Mouse (Mus musculus) heart, embryonic 15.5 days (tissue): ENCODE measurements around the gene Lmod2. TPM values are rescaled to one million over a fixed set of nuclear protein-coding genes. Genes with fewer than 3 reads are reported as not detected.

Experiments used
- ATAC-seq: fragments of 200-750 bp; cut with Nextera tagmentation; replicated peaks from 2 replicates; pipeline ENCODE4 v1.8.0; 2017; ENCODE audit warnings: low read depth, moderate TSS enrichment; ENCODE audit not compliant: insufficient number of reproducible peaks, insufficient read depth, low FRiP score
- H3K27ac ChIP-seq: fragments of 300-500 bp; sonication (generic); 2 replicates; pipeline ENCODE4 v1.5.1; 2015; ENCODE audit warnings: mild to moderate bottlenecking, inconsistent platforms
- H3K27me3 ChIP-seq: fragments of 300-500 bp; sonication (generic); 2 replicates; pipeline ENCODE4 v1.6.1; 2015; ENCODE audit warnings: inconsistent platforms
- H3K36me3 ChIP-seq: fragments of 300-500 bp; sonication (generic); 2 replicates; pipeline ENCODE4 v1.6.1; 2015; ENCODE audit warnings: mild to moderate bottlenecking, inconsistent platforms
- H3K4me1 ChIP-seq: fragments of 300-500 bp; sonication (generic); replicated peaks from 2 replicates; pipeline ENCODE4 v1.6.1; 2015; ENCODE audit warnings: inconsistent platforms
- H3K4me2 ChIP-seq: fragments of 300-500 bp; sonication (generic); 2 replicates; pipeline ENCODE4 v1.6.1; 2015; ENCODE audit warnings: inconsistent platforms, mild to moderate bottlenecking, moderate library complexity
- H3K4me3 ChIP-seq: fragments of 300-500 bp; sonication (generic); 2 replicates; pipeline ENCODE4 v1.5.1; 2015; ENCODE audit warnings: mild to moderate bottlenecking, inconsistent platforms
- H3K9ac ChIP-seq: fragments of 300-500 bp; sonication (generic); 2 replicates; pipeline ENCODE4 v1.6.1; 2015; ENCODE audit warnings: mild to moderate bottlenecking, inconsistent platforms
- H3K9me3 ChIP-seq: fragments of 300-500 bp; sonication (generic); replicated peaks from 2 replicates; pipeline ENCODE4 v1.6.1; 2016; ENCODE audit warnings: inconsistent platforms
- WGBS: fragments of 180-500 bp; shearing (Covaris S2); methylation state at CpG from one replicate; pipeline ENCODE4 v1.1.7; 2015; ENCODE audit warnings: mixed read lengths; 5-methylcytosine and 5-hydroxymethylcytosine counted together
- polyA plus RNA-seq: library from polyadenylated mRNA; unstranded; fragments of >200 nt; fragmentation: Nextera tagmentation; extraction: Ambion mirVana; gene quantifications from 2 replicates; pipeline ENCODE4 v1.2.1, GENCODE M21; 2015

Lmod2 gene
- polyA plus RNA-seq, 1 experiment from 2014 or later: 51.2 TPM

GRCm38 (mm10) chr6:24602351-24602750 lies 4.8 kb downstream of the Lmod2 start:
- no peak overlapping the region for H3K9ac ChIP-seq
- peak overlapping the region; percentile 66 for H3K4me2 ChIP-seq
- no peak for ATAC-seq
- peaks cover 39% of the 10 kb centered on the region for H3K4me1 ChIP-seq
- 58% methylated on average over 3 of the region's 3 CpGs for WGBS
- H3K36me3 ChIP-seq: peaks cover 26% of the 10 kb centered on the region
- H3K27me3 ChIP-seq: no peaks in the 10 kb centered on the region
- no peak overlapping the region for H3K4me3 ChIP-seq
- H3K9me3 ChIP-seq: no peaks in the 10 kb centered on the region
- peak overlapping the region; percentile 90 for H3K27ac ChIP-seq

GRCm38 (mm10) chr6:24602993-24603392 lies 5.4 kb downstream of the Lmod2 start:
- peaks cover 26% of the 10 kb centered on the region for H3K36me3 ChIP-seq
- peaks cover 42% of the 10 kb centered on the region for H3K4me1 ChIP-seq
- H3K4me3 ChIP-seq: no peak overlapping the region
- 80% methylated on average over 5 of the region's 5 CpGs for WGBS
- no peak for ATAC-seq
- H3K9ac ChIP-seq: no peak overlapping the region
- H3K27ac ChIP-seq: no peak overlapping the region
- H3K4me2 ChIP-seq: no peak overlapping the region
- no peaks in the 10 kb centered on the region for H3K27me3 ChIP-seq
- H3K9me3 ChIP-seq: no peaks in the 10 kb centered on the region

GRCm38 (mm10) chr6:24604289-24604688 lies 6.7 kb downstream of the Lmod2 start:
- H3K27ac ChIP-seq: no peak overlapping the region
- 93% methylated on average over 7 of the region's 7 CpGs for WGBS
- peaks cover 26% of the 10 kb centered on the region for H3K36me3 ChIP-seq
- H3K4me2 ChIP-seq: no peak overlapping the region
- H3K9ac ChIP-seq: no peak overlapping the region
- no peak for ATAC-seq
- no peak overlapping the region for H3K4me3 ChIP-seq
- H3K27me3 ChIP-seq: no peaks in the 10 kb centered on the region
- H3K4me1 ChIP-seq: peaks cover 44% of the 10 kb centered on the region
- H3K9me3 ChIP-seq: no peaks in the 10 kb centered on the region

GRCm38 (mm10) chr6:24605631-24606030 lies 8.1 kb downstream of the Lmod2 start:
- 88% methylated on average over 8 of the region's 8 CpGs for WGBS
- no peak for ATAC-seq
- Histone ChIP-seq H3K4me1 (peaks cover 44% of the 10 kb centered on the region), H3K36me3 (peaks cover 27% of the 10 kb centered on the region), H3K9me3 (no peaks in the 10 kb centered on the region), H3K9ac (no peak overlapping the region), H3K27me3 (no peaks in the 10 kb centered on the region), H3K27ac (no peak overlapping the region), H3K4me2 (no peak overlapping the region), H3K4me3 (no peak overlapping the region)

- Histone ChIP-seq H3K4me1 (peaks cover 37% of the 10 kb centered on the region), H3K9me3 (no peaks in the 10 kb centered on the region), H3K4me2 (no peak overlapping the region), H3K4me3 (no peak overlapping the region), H3K36me3 (peaks cover 32% of the 10 kb centered on the region), H3K9ac (no peak overlapping the region), H3K27ac (no peak overlapping the region), H3K27me3 (no peaks in the 10 kb centered on the region)
- no peak for ATAC-seq
- whole genome bisulfite sequencing: 71% methylated on average over 10 of the region's 10 CpGs
Observed at GRCm38 (mm10) chr6:24606512-24606911, 8.9 kb downstream of the Lmod2 start.

GRCm38 (mm10) chr6:24607531-24607930 lies 10.0 kb downstream of the Lmod2 start:
- peaks cover 34% of the 10 kb centered on the region for H3K4me1 ChIP-seq
- no peaks in the 10 kb centered on the region for H3K9me3 ChIP-seq
- H3K4me3 ChIP-seq: no peak overlapping the region
- peaks cover 32% of the 10 kb centered on the region for H3K36me3 ChIP-seq
- no peak for ATAC-seq
- H3K9ac ChIP-seq: no peak overlapping the region
- H3K27ac ChIP-seq: no peak overlapping the region
- no peak overlapping the region for H3K4me2 ChIP-seq
- 72% methylated on average over 15 of the region's 15 CpGs for WGBS
- no peaks in the 10 kb centered on the region for H3K27me3 ChIP-seq

GRCm38 (mm10) chr6:24608129-24608528 lies 10.6 kb downstream of the Lmod2 start:
- H3K4me2 ChIP-seq: no peak overlapping the region
- no peaks in the 10 kb centered on the region for H3K27me3 ChIP-seq
- no peaks in the 10 kb centered on the region for H3K9me3 ChIP-seq
- H3K9ac ChIP-seq: no peak overlapping the region
- 41% methylated on average over 4 of the region's 4 CpGs for WGBS
- no peak overlapping the region for H3K4me3 ChIP-seq
- H3K4me1 ChIP-seq: peaks cover 35% of the 10 kb centered on the region
- H3K27ac ChIP-seq: no peak overlapping the region
- no peak for ATAC-seq
- H3K36me3 ChIP-seq: peaks cover 32% of the 10 kb centered on the region

GRCm38 (mm10) chr6:24608682-24609081 lies 11.1 kb downstream of the Lmod2 start:
- Histone ChIP-seq H3K36me3 (peaks cover 30% of the 10 kb centered on the region), H3K27me3 (no peaks in the 10 kb centered on the region), H3K4me2 (no peak overlapping the region), H3K9ac (no peak overlapping the region), H3K9me3 (no peaks in the 10 kb centered on the region), H3K27ac (no peak overlapping the region), H3K4me1 (peaks cover 35% of the 10 kb centered on the region), H3K4me3 (no peak overlapping the region)
- 88% methylated on average over 3 of the region's 3 CpGs for WGBS
- ATAC-seq: no peak

GRCm38 (mm10) chr6:24609531-24609930 lies 12.0 kb downstream of the Lmod2 start:
- Histone ChIP-seq H3K27me3 (no peaks in the 10 kb centered on the region), H3K9ac (no peak overlapping the region), H3K4me1 (peaks cover 35% of the 10 kb centered on the region), H3K9me3 (no peaks in the 10 kb centered on the region), H3K4me2 (no peak overlapping the region), H3K27ac (no peak overlapping the region), H3K4me3 (no peak overlapping the region), H3K36me3 (peaks cover 29% of the 10 kb centered on the region)
- WGBS: 47% methylated on average over 4 of the region's 4 CpGs
- no peak for ATAC-seq

- 90% methylated on average over 4 of the region's 4 CpGs for WGBS
- Histone ChIP-seq H3K36me3 (peaks cover 30% of the 10 kb centered on the region), H3K27me3 (no peaks in the 10 kb centered on the region)
Observed at GRCm38 (mm10) chr6:24610358-24610757, 12.8 kb downstream of the Lmod2 start.

GRCm38 (mm10) chr6:24612074-24612755 lies 14.7 kb downstream of the Lmod2 start:
- H3K27me3 ChIP-seq: no peaks in the 10 kb centered on the region
- H3K4me1 ChIP-seq: peaks cover 21% of the 10 kb centered on the region
- H3K4me3 ChIP-seq: no peak overlapping the region
- H3K9me3 ChIP-seq: no peaks in the 10 kb centered on the region
- peaks cover 21% of the 10 kb centered on the region for H3K36me3 ChIP-seq
- 50% methylated on average over 7 of the region's 7 CpGs for whole genome bisulfite sequencing
- H3K27ac ChIP-seq: peak overlapping the region; percentile 55
- no peak for ATAC-seq
- H3K9ac ChIP-seq: no peak overlapping the region
- H3K4me2 ChIP-seq: no peak overlapping the region

More at GRCm38 (mm10) chr6:24610358-24610757, 12.8 kb downstream of the Lmod2 start:
- H3K27ac ChIP-seq: no peak overlapping the region
- no peak for ATAC-seq
- no peak overlapping the region for H3K9ac ChIP-seq
- H3K9me3 ChIP-seq: no peaks in the 10 kb centered on the region
- H3K4me3 ChIP-seq: no peak overlapping the region
- no peak overlapping the region for H3K4me2 ChIP-seq
- H3K4me1 ChIP-seq: peaks cover 37% of the 10 kb centered on the region

- ATAC-seq: no peak
- Histone ChIP-seq H3K9ac (no peak overlapping the region), H3K4me3 (no peak overlapping the region), H3K4me2 (no peak overlapping the region), H3K4me1 (peaks cover 14% of the 10 kb centered on the region), H3K27ac (no peak overlapping the region), H3K9me3 (no peaks in the 10 kb centered on the region), H3K36me3 (peaks cover 31% of the 10 kb centered on the region), H3K27me3 (no peaks in the 10 kb centered on the region)
- 90% methylated on average over 6 of the region's 6 CpGs for WGBS
Observed at GRCm38 (mm10) chr6:24613346-24613745, 15.8 kb downstream of the Lmod2 start.
